Mouse (Mus musculus): ENCODE results near the gene Rusc2. TPM values are rescaled to one million over a fixed set of nuclear protein-coding genes. Genes with fewer than 3 reads are reported as not detected.
A peak's percentile ranks its signal among the peaks of the same experiment; 100 is the strongest.

The Rusc2 gene
- polyA plus RNA-seq, 1 experiment: 15.5 TPM

- no peak for DNase-seq
- H3K27ac ChIP-seq (ENCODE audit: insufficient read depth, low read depth, low read length): no peak overlapping the region
- H3K4me3 ChIP-seq (ENCODE audit: insufficient read depth, low read depth, low read length): no peak overlapping the region
- WGBS: 61% methylated on average over 1 of the region's 1 CpGs
- TF ChIP-seq POLR2A (IDR thresholded peaks at IDR 0.05; ENCODE audit: low read depth, low read length) (no peak), CTCF (conservative IDR thresholded peaks at IDR 0.05; ENCODE audit: insufficient read depth, insufficient read length, low read depth, low read length) (no peak)
- H3K36me3 ChIP-seq (ENCODE audit: control insufficient read depth, insufficient read depth, low read length): no peaks in the 10 kb centered on the region
- no peaks in the 10 kb centered on the region for H3K27me3 ChIP-seq (replicated peaks; ENCODE audit: control insufficient read depth, insufficient read depth, low read length)
- no peaks in the 10 kb centered on the region for H3K4me1 ChIP-seq (ENCODE audit: control insufficient read depth, insufficient read depth, low read length)
Measured at GRCm38 (mm10) chr4:43473636-43474035, 91.9 kb downstream of the Rusc2 start.

GRCm38 (mm10) chr4:43476604-43477003 lies 94.8 kb downstream of the Rusc2 start:
- no peaks in the 10 kb centered on the region for H3K27me3 ChIP-seq (replicated peaks; ENCODE audit: control insufficient read depth, insufficient read depth, low read length)
- peak; percentile 55 for DNase-seq
- no peaks in the 10 kb centered on the region for H3K36me3 ChIP-seq (ENCODE audit: control insufficient read depth, insufficient read depth, low read length)
- WGBS: 78% methylated on average over 6 of the region's 6 CpGs
- H3K4me3 ChIP-seq (ENCODE audit: insufficient read depth, low read depth, low read length): no peak overlapping the region
- TF ChIP-seq POLR2A (IDR thresholded peaks at IDR 0.05; ENCODE audit: low read depth, low read length) (no peak), CTCF (conservative IDR thresholded peaks at IDR 0.05; ENCODE audit: insufficient read depth, insufficient read length, low read depth, low read length) (no peak; the same call in 1 of the 2 replicates)
- no peaks in the 10 kb centered on the region for H3K4me1 ChIP-seq (ENCODE audit: control insufficient read depth, insufficient read depth, low read length)
- H3K27ac ChIP-seq (ENCODE audit: insufficient read depth, low read depth, low read length): no peak overlapping the region

Other genes with a start within 250 kb of the Rusc2 start
- 0.38 and 0.54 TPM in 2 replicates for gene Atp8b5, start 114.8 kb upstream of the Rusc2 start, polyA plus RNA-seq (2012; rRNA removed)
- gene Fam166b, start 47.2 kb downstream of the Rusc2 start, polyA plus RNA-seq (2012; rRNA removed): 1.3 and 1.6 TPM in 2 replicates
- 59.0 and 72.5 TPM in 2 replicates for gene Tesk1, start 60.0 kb downstream of the Rusc2 start, polyA plus RNA-seq (2012; rRNA removed)
- 4.5 and 12.6 TPM in 2 replicates for gene Cd72, start 72.6 kb downstream of the Rusc2 start, polyA plus RNA-seq (2012; rRNA removed)
- 0.23 and 1.4 TPM in 2 replicates for gene Sit1, start 101.8 kb downstream of the Rusc2 start, polyA plus RNA-seq (2012; rRNA removed)
- gene Ccdc107, start 110.9 kb downstream of the Rusc2 start, polyA plus RNA-seq (2012; rRNA removed): 529 and 664 TPM in 2 replicates
- 17.3 and 26.6 TPM in 2 replicates for gene Arhgef39, start 117.7 kb downstream of the Rusc2 start, polyA plus RNA-seq (2012; rRNA removed)
- 4.9 and 5.8 TPM in 2 replicates for gene Car9, start 125.0 kb downstream of the Rusc2 start, polyA plus RNA-seq (2012; rRNA removed)
- 10.8 and 51.9 TPM in 2 replicates for gene Tpm2, start 141.8 kb downstream of the Rusc2 start, polyA plus RNA-seq (2012; rRNA removed)
- 58.2 and 74.5 TPM in 2 replicates for gene Creb3, start 180.4 kb downstream of the Rusc2 start, polyA plus RNA-seq (2012; rRNA removed)
- 92.1 and 106 TPM in 2 replicates for gene Tln1, start 180.7 kb downstream of the Rusc2 start, polyA plus RNA-seq (2012; rRNA removed)
- 41.2 and 46.9 TPM in 2 replicates for gene Rgp1, start 196.7 kb downstream of the Rusc2 start, polyA plus RNA-seq (2012; rRNA removed)
- gene Gba2, start 196.9 kb downstream of the Rusc2 start, polyA plus RNA-seq (2012; rRNA removed): 12.2 and 13.9 TPM in 2 replicates
- gene Msmp, start 202.5 kb downstream of the Rusc2 start, polyA plus RNA-seq (2012; rRNA removed): 2.9 and 4.7 TPM in 2 replicates
- 38.0 and 41.5 TPM in 2 replicates for gene Npr2, start 250.0 kb downstream of the Rusc2 start, polyA plus RNA-seq (2012; rRNA removed)